Mouse (Mus musculus): ENCODE data around the gene C1qtnf12.
A peak's percentile ranks its signal among the peaks of the same experiment; 100 is the strongest.

C1qtnf12 gene

GRCm38 (mm10) chr4:155962167-155962971, at the start of gene C1qtnf12:
Gene C1qtnf12 (plus strand): TSS chr4:155962318.
- peak; percentile 63 for DNase-seq (ENCODE audit: low spot score)

GRCm38 (mm10) chr4:155932031-155932430, 30.1 kb upstream of the C1qtnf12 start:
- no peak for DNase-seq (ENCODE audit: low spot score)

- peak; percentile 54 for DNase-seq (ENCODE audit: low spot score)
These were observed 19.1 kb upstream of the C1qtnf12 start for GRCm38 (mm10) chr4:155943049-155943452.

GRCm38 (mm10) chr4:155943534-155944249, 18.4 kb upstream of the C1qtnf12 start, which contains the start of gene Ube2j2:
Gene Ube2j2 (plus strand): TSS chr4:155943831.
- peak; percentile 95 for DNase-seq (ENCODE audit: low spot score)

GRCm38 (mm10) chr4:155944271-155944670, 17.8 kb upstream of the C1qtnf12 start:
- DNase-seq (ENCODE audit: low spot score) = peak; percentile 52

- no peak for DNase-seq (ENCODE audit: low spot score)
These were observed 15.0 kb upstream of the C1qtnf12 start for GRCm38 (mm10) chr4:155947094-155947493.

- no peak for DNase-seq (ENCODE audit: low spot score)
These were observed 6.6 kb upstream of the C1qtnf12 start for GRCm38 (mm10) chr4:155955491-155955890.

GRCm38 (mm10) chr4:155959275-155959674, 2.8 kb upstream of the C1qtnf12 start:
- DNase-seq (ENCODE audit: low spot score) = peak; percentile 85

GRCm38 (mm10) chr4:155963106-155963505, 988 bp downstream of the C1qtnf12 start:
- no peak for DNase-seq (ENCODE audit: low spot score)

GRCm38 (mm10) chr4:155964396-155964795, 2.3 kb downstream of the C1qtnf12 start:
- no peak for DNase-seq (ENCODE audit: low spot score)

GRCm38 (mm10) chr4:155969043-155969653, 7.0 kb downstream of the C1qtnf12 start:
- no peak for DNase-seq (ENCODE audit: low spot score)

GRCm38 (mm10) chr4:155970286-155970685, 8.2 kb downstream of the C1qtnf12 start:
- no peak for DNase-seq (ENCODE audit: low spot score)

- DNase-seq (ENCODE audit: low spot score) = no peak
These were observed 10.5 kb downstream of the C1qtnf12 start for GRCm38 (mm10) chr4:155972651-155973050.

- DNase-seq (ENCODE audit: low spot score) = no peak
These were observed 11.1 kb downstream of the C1qtnf12 start for GRCm38 (mm10) chr4:155973239-155973638.

GRCm38 (mm10) chr4:155981436-155982082, 19.4 kb downstream of the C1qtnf12 start:
- no peak for DNase-seq (ENCODE audit: low spot score)

GRCm38 (mm10) chr4:155983788-155984187, 21.7 kb downstream of the C1qtnf12 start:
- no peak for DNase-seq (ENCODE audit: low spot score)

GRCm38 (mm10) chr4:155991211-155991907, 29.2 kb downstream of the C1qtnf12 start:
- DNase-seq (ENCODE audit: low spot score) = no peak

- no peak for DNase-seq (ENCODE audit: low spot score)
These were observed 29.8 kb downstream of the C1qtnf12 start for GRCm38 (mm10) chr4:155991908-155992230.

GRCm38 (mm10) chr4:155992241-155992905, 30.3 kb downstream of the C1qtnf12 start, which contains the start of the genes B3galt6 and Sdf4:
Gene B3galt6 (minus strand): TSS chr4:155992649.
Gene Sdf4 (plus strand): TSS chr4:155992872.
- peak; percentile 91 for DNase-seq (ENCODE audit: low spot score)

GRCm38 (mm10) chr4:155992906-155993547, 30.9 kb downstream of the C1qtnf12 start:
- peak; percentile 97 for DNase-seq (ENCODE audit: low spot score)
